Mouse (Mus musculus): ENCODE measurements around the gene Il18bp. TPM values are rescaled to one million over a fixed set of nuclear protein-coding genes. Genes with fewer than 3 reads are reported as not detected.

The Il18bp gene
- polyA plus RNA-seq, 1 experiment from 2014 or later, result 3.4 TPM

Other genes with a start within 250 kb of the Il18bp start
- gene Phox2a, start 200.4 kb downstream of the Il18bp start, polyA plus RNA-seq (2016; fragmentation: Nextera tagmentation; extraction: Ambion mirVana), result 0.11 TPM in 1 of 2 replicates, not detected in the other
- gene Inppl1, start 180.5 kb downstream of the Il18bp start, polyA plus RNA-seq (2016; fragmentation: Nextera tagmentation; extraction: Ambion mirVana), result 41.6 and 57.8 TPM in 2 replicates
- gene Folr2, start 161.5 kb downstream of the Il18bp start, polyA plus RNA-seq (2016; fragmentation: Nextera tagmentation; extraction: Ambion mirVana), result 0.21 TPM in 1 of 2 replicates, not detected in the other
- 115 and 120 TPM in 2 replicates for gene Anapc15, start 155.0 kb downstream of the Il18bp start, polyA plus RNA-seq (2016; fragmentation: Nextera tagmentation; extraction: Ambion mirVana)
- gene Folr1, start 147.9 kb downstream of the Il18bp start, polyA plus RNA-seq (2016; fragmentation: Nextera tagmentation; extraction: Ambion mirVana), result not detected in 2 replicates
- 180 and 181 TPM in 2 replicates for gene Lamtor1, start 112.8 kb downstream of the Il18bp start, polyA plus RNA-seq (2016; fragmentation: Nextera tagmentation; extraction: Ambion mirVana)
- 0.73 and 0.94 TPM in 2 replicates for gene Tomt, start 112.3 kb downstream of the Il18bp start, polyA plus RNA-seq (2016; fragmentation: Nextera tagmentation; extraction: Ambion mirVana)
- gene Lrrc51, start 84.8 kb downstream of the Il18bp start, polyA plus RNA-seq (2016; fragmentation: Nextera tagmentation; extraction: Ambion mirVana), result 9.4 and 11.2 TPM in 2 replicates
- 108 and 130 TPM in 2 replicates for gene Numa1, start 84.6 kb downstream of the Il18bp start, polyA plus RNA-seq (2016; fragmentation: Nextera tagmentation; extraction: Ambion mirVana)
- gene Rnf121, start 46.8 kb upstream of the Il18bp start, polyA plus RNA-seq (2016; fragmentation: Nextera tagmentation; extraction: Ambion mirVana), result 29.3 and 31.0 TPM in 2 replicates
- 39.7 and 51.5 TPM in 2 replicates for gene Xndc1, start 46.8 kb upstream of the Il18bp start, polyA plus RNA-seq (2016; fragmentation: Nextera tagmentation; extraction: Ambion mirVana)
- gene Xntrpc, start 47.0 kb upstream of the Il18bp start, polyA plus RNA-seq (2016; fragmentation: Nextera tagmentation; extraction: Ambion mirVana), result 1.4 and 1.8 TPM in 2 replicates
- not detected in 2 replicates for gene Trpc2, start 64.4 kb upstream of the Il18bp start, polyA plus RNA-seq (2016; fragmentation: Nextera tagmentation; extraction: Ambion mirVana)
- 0.50 and 0.85 TPM in 2 replicates for gene Art1, start 83.1 kb upstream of the Il18bp start, polyA plus RNA-seq (2016; fragmentation: Nextera tagmentation; extraction: Ambion mirVana)
- 4.3 and 5.8 TPM in 2 replicates for gene Art5, start 90.8 kb upstream of the Il18bp start, polyA plus RNA-seq (2016; fragmentation: Nextera tagmentation; extraction: Ambion mirVana)
- 0.14 TPM in 1 of 2 replicates, not detected in the other for gene Chrna10, start 98.1 kb upstream of the Il18bp start, polyA plus RNA-seq (2016; fragmentation: Nextera tagmentation; extraction: Ambion mirVana)
- 45.5 and 49.7 TPM in 2 replicates for gene Nup98, start 191.5 kb upstream of the Il18bp start, polyA plus RNA-seq (2016; fragmentation: Nextera tagmentation; extraction: Ambion mirVana)
- 59.6 and 68.5 TPM in 2 replicates for gene Pgap2, start 191.5 kb upstream of the Il18bp start, polyA plus RNA-seq (2016; fragmentation: Nextera tagmentation; extraction: Ambion mirVana)
- gene Rhog, start 237.4 kb upstream of the Il18bp start, polyA plus RNA-seq (2016; fragmentation: Nextera tagmentation; extraction: Ambion mirVana), result 52.5 and 55.4 TPM in 2 replicates
- gene Stim1, start 249.1 kb upstream of the Il18bp start, polyA plus RNA-seq (2016; fragmentation: Nextera tagmentation; extraction: Ambion mirVana), result 10.7 and 14.5 TPM in 2 replicates

Measured in limb, embryonic 10.5 days (tissue).